Mouse (Mus musculus) forebrain, embryonic 10.5 days (tissue): ENCODE results near the gene Haus5. TPM values are rescaled to one million over a fixed set of nuclear protein-coding genes. Genes with fewer than 3 reads are reported as not detected.

Experiments
- DNase-seq: peaks from one replicate; pipeline ENCODE4 v3.0.0-alpha.2; 2017; ENCODE audit warnings: low spot score; ENCODE audit errors: extremely low spot score
- H3K27ac ChIP-seq: fragments of 300-500 bp; sonication (generic); 2 replicates; pipeline ENCODE4 v1.5.1; 2016; ENCODE audit warnings: mild to moderate bottlenecking
- H3K27me3 ChIP-seq: fragments of 300-500 bp; sonication (generic); 2 replicates; pipeline ENCODE4 v1.6.1; 2016; ENCODE audit warnings: mild to moderate bottlenecking; ENCODE audit not compliant: poor library complexity, severe bottlenecking
- H3K36me3 ChIP-seq: fragments of 300-500 bp; sonication (generic); replicated peaks from 2 replicates; pipeline ENCODE4 v1.6.1; 2016; ENCODE audit warnings: mild to moderate bottlenecking, moderate library complexity
- H3K4me1 ChIP-seq: fragments of 300-500 bp; sonication (generic); 2 replicates; pipeline ENCODE4 v1.6.1; 2016
- H3K4me3 ChIP-seq: fragments of 300-500 bp; sonication (generic); 2 replicates; pipeline ENCODE4 v1.5.1; 2016; ENCODE audit warnings: mild to moderate bottlenecking, moderate library complexity
- H3K9me3 ChIP-seq: fragments of 300-500 bp; sonication (generic); 2 replicates; pipeline ENCODE4 v1.6.1; 2016; ENCODE audit warnings: mild to moderate bottlenecking, moderate library complexity
- WGBS: fragments of 180-500 bp; shearing (Covaris S2); methylation state at CpG from one replicate; pipeline ENCODE4 v1.1.7; 2016; 5-methylcytosine and 5-hydroxymethylcytosine counted together
- polyA plus RNA-seq: library from polyadenylated mRNA; unstranded; fragments of >200 nt; fragmentation: Nextera tagmentation; extraction: Ambion mirVana; gene quantifications from 2 replicates; pipeline ENCODE4 v1.2.1, GENCODE M21; 2016

Haus5 gene
- polyA plus RNA-seq, 1 experiment from 2014 or later = 90.2 TPM

- H3K9me3 ChIP-seq = no peaks in the 10 kb centered on the region
- no peak overlapping the region for H3K27ac ChIP-seq
- 61% methylated on average over 5 of the region's 5 CpGs for WGBS
- DNase-seq = no peak
- peaks cover 52% of the 10 kb centered on the region for H3K36me3 ChIP-seq
- no peaks in the 10 kb centered on the region for H3K27me3 ChIP-seq
- no peak overlapping the region for H3K4me3 ChIP-seq
- peaks cover 6% of the 10 kb centered on the region; the same call in 1 of the 2 replicates for H3K4me1 ChIP-seq
Measured at GRCm38 (mm10) chr7:30615049-30615760, 49.6 kb downstream of the Haus5 start.

- H3K9me3 ChIP-seq = no peaks in the 10 kb centered on the region
- no peak overlapping the region for H3K4me3 ChIP-seq
- 86% methylated on average over 2 of the region's 2 CpGs for WGBS
- DNase-seq = no peak
- no peak overlapping the region for H3K27ac ChIP-seq
- no peaks in the 10 kb centered on the region for H3K27me3 ChIP-seq
- peaks cover 46% of the 10 kb centered on the region for H3K36me3 ChIP-seq
- H3K4me1 ChIP-seq = peaks cover 6% of the 10 kb centered on the region; the same call in 1 of the 2 replicates
Measured at GRCm38 (mm10) chr7:30614454-30614853, 50.3 kb downstream of the Haus5 start.

GRCm38 (mm10) chr7:30613529-30614112 is 51.2 kb downstream of the Haus5 start:
- Histone ChIP-seq H3K36me3 (peaks cover 38% of the 10 kb centered on the region), H3K9me3 (no peaks in the 10 kb centered on the region), H3K27me3 (no peaks in the 10 kb centered on the region), H3K27ac (no peak overlapping the region), H3K4me3 (no peak overlapping the region; the same call in 1 of the 2 replicates), H3K4me1 (peaks cover 8% of the 10 kb centered on the region; the same call in 1 of the 2 replicates)
- peak; percentile 65 for DNase-seq
- WGBS = 22% methylated on average over 14 of the region's 14 CpGs

GRCm38 (mm10) chr7:30612654-30613402 is 52.0 kb downstream of the Haus5 start, which contains the start of gene Upk1a:
Gene Upk1a, minus strand, starts transcription at chr7:30612847.
- Histone ChIP-seq H3K27ac (no peak within 1 kb of the TSS), H3K4me3 (no peak within 1 kb of the TSS; the same call in 1 of the 2 replicates), H3K4me1 (peaks cover 16% of the 10 kb centered on the region), H3K27me3 (no peaks in the 10 kb centered on the region), H3K9me3 (no peaks in the 10 kb centered on the region), H3K36me3 (peaks cover 30% of the 10 kb centered on the region)
- DNase-seq = no peak
- 83% methylated on average over 8 of the region's 8 CpGs for WGBS

GRCm38 (mm10) chr7:30610043-30610442 is 54.8 kb downstream of the Haus5 start:
- Histone ChIP-seq H3K4me3 (no peak overlapping the region), H3K4me1 (peaks cover 13% of the 10 kb centered on the region), H3K27me3 (no peaks in the 10 kb centered on the region), H3K36me3 (peaks cover 2% of the 10 kb centered on the region), H3K27ac (no peak overlapping the region), H3K9me3 (no peaks in the 10 kb centered on the region)
- DNase-seq = no peak
- 68% methylated on average over 7 of the region's 7 CpGs for WGBS

GRCm38 (mm10) chr7:30608476-30608875 is 56.3 kb downstream of the Haus5 start:
- 50% methylated on average over 16 of the region's 16 CpGs for WGBS
- Histone ChIP-seq H3K36me3 (no peaks in the 10 kb centered on the region), H3K27ac (no peak overlapping the region), H3K4me3 (no peak overlapping the region), H3K4me1 (peaks cover 12% of the 10 kb centered on the region), H3K9me3 (no peaks in the 10 kb centered on the region), H3K27me3 (no peaks in the 10 kb centered on the region)
- no peak for DNase-seq

- Histone ChIP-seq H3K4me1 (peaks cover 10% of the 10 kb centered on the region), H3K9me3 (no peaks in the 10 kb centered on the region), H3K27me3 (no peaks in the 10 kb centered on the region), H3K27ac (no peak overlapping the region), H3K36me3 (no peaks in the 10 kb centered on the region), H3K4me3 (no peak overlapping the region)
- DNase-seq = peak; percentile 55
- 30% methylated on average over 8 of the region's 8 CpGs for WGBS
Measured at GRCm38 (mm10) chr7:30607706-30608309, 57.0 kb downstream of the Haus5 start.

DNA sequence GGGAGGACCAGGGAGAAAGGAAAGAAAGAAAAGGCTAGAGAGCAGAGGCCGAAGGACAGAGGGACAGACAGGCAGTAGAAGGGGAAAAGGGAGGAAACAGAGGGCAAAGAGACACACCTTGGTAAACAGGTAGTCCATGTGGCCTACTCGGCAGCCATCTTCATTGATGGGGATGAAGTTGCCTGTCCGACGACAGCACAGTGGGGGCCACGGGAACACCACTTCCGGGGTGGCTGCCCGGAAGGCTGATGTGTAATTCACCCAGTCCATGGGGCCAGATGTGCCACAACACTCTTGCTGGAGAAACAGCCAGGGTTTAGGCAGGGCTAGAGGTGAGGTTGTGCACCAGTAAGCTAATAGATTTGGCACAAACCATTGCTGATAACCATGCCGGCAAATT is 59.9 kb downstream of the Haus5 start:
- 88% methylated on average over 8 of the region's 8 CpGs for WGBS
- Histone ChIP-seq H3K36me3 (no peaks in the 10 kb centered on the region), H3K4me1 (peaks cover 18% of the 10 kb centered on the region), H3K27ac (no peak overlapping the region), H3K9me3 (no peaks in the 10 kb centered on the region), H3K27me3 (no peaks in the 10 kb centered on the region), H3K4me3 (no peak overlapping the region)
- no peak for DNase-seq

DNA sequence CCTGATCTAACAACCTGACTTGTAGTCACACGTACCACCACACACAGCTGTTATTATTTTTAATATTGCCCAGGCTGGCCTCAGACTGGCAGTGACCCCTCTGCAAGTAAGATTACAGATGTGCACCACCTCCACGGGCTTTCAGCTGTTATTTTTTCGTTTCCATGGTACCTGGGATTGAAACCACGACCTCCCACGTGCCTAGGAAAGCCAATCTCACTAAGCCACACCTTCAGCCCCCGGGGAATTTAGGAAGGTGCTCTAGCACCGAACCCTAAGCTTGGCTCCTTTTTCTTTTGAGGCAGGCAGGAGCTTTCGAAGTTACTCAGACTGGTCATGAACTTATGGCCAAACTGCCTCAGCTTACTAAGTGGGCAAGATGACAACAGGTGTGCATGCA is 60.4 kb downstream of the Haus5 start:
- no peaks in the 10 kb centered on the region for H3K9me3 ChIP-seq
- H3K27me3 ChIP-seq = no peaks in the 10 kb centered on the region
- no peaks in the 10 kb centered on the region for H3K36me3 ChIP-seq
- WGBS = 62% methylated on average over 8 of the region's 8 CpGs
- peaks cover 23% of the 10 kb centered on the region for H3K4me1 ChIP-seq
- no peak for DNase-seq
- H3K4me3 ChIP-seq = no peak overlapping the region
- H3K27ac ChIP-seq = no peak overlapping the region

Other genes starting within 250 kb of the Haus5 start
- gene Hcst, start 245.1 kb downstream of the Haus5 start, polyA plus RNA-seq = 0.38 TPM in 1 of 2 replicates, not detected in the other
- 1.3 and 1.5 TPM in 2 replicates for gene Nfkbid, start 243.3 kb downstream of the Haus5 start, polyA plus RNA-seq
- gene Aplp1, start 219.5 kb downstream of the Haus5 start, polyA plus RNA-seq = 25.4 and 33.7 TPM in 2 replicates
- 0.29 and 0.52 TPM in 2 replicates for gene Kirrel2, start 207.3 kb downstream of the Haus5 start, polyA plus RNA-seq
- 0.07 TPM in 1 of 2 replicates, not detected in the other for gene Nphs1, start 206.7 kb downstream of the Haus5 start, polyA plus RNA-seq
- gene Prodh2, start 171.4 kb downstream of the Haus5 start, polyA plus RNA-seq = not detected in 2 replicates
- 29.7 and 31.9 TPM in 2 replicates for gene Arhgap33, start 129.9 kb downstream of the Haus5 start, polyA plus RNA-seq
- 4.3 and 4.6 TPM in 2 replicates for gene Hspb6, start 112.8 kb downstream of the Haus5 start, polyA plus RNA-seq
- gene Proser3, start 112.7 kb downstream of the Haus5 start, polyA plus RNA-seq = 15.2 and 16.1 TPM in 2 replicates
- gene Lin37, start 105.2 kb downstream of the Haus5 start, polyA plus RNA-seq = 40.7 and 44.2 TPM in 2 replicates
- gene U2af1l4, start 101.7 kb downstream of the Haus5 start, polyA plus RNA-seq = 96.1 and 96.7 TPM in 2 replicates
- gene Gm49396, start 101.7 kb downstream of the Haus5 start, polyA plus RNA-seq = 16.1 and 16.3 TPM in 2 replicates
- 124 and 126 TPM in 2 replicates for gene Psenen, start 101.4 kb downstream of the Haus5 start, polyA plus RNA-seq
- 5.9 and 7.1 TPM in 2 replicates for gene Igflr1, start 99.6 kb downstream of the Haus5 start, polyA plus RNA-seq
- 10.1 and 10.4 TPM in 2 replicates for gene Kmt2b, start 76.3 kb downstream of the Haus5 start, polyA plus RNA-seq
- gene Zbtb32, start 66.1 kb downstream of the Haus5 start, polyA plus RNA-seq = 0.09 and 0.20 TPM in 2 replicates
- 0.68 and 0.71 TPM in 2 replicates for gene Upk1a, start 52.1 kb downstream of the Haus5 start, polyA plus RNA-seq
- gene Cox6b1, start 38.8 kb downstream of the Haus5 start, polyA plus RNA-seq = 762 and 774 TPM in 2 replicates
- gene Etv2, start 29.1 kb downstream of the Haus5 start, polyA plus RNA-seq = 0.30 TPM in 1 of 2 replicates, not detected in the other
- gene Rbm42, start 14.7 kb downstream of the Haus5 start, polyA plus RNA-seq = 119 and 129 TPM in 2 replicates
- gene Pmis2, start 6.6 kb upstream of the Haus5 start, polyA plus RNA-seq = not detected in 2 replicates
- gene 2200002J24Rik, start 33.9 kb upstream of the Haus5 start, polyA plus RNA-seq = not detected in 2 replicates
- 1.1 and 1.4 TPM in 2 replicates for gene Atp4a, start 47.2 kb upstream of the Haus5 start, polyA plus RNA-seq
- 154 and 158 TPM in 2 replicates for gene Tmem147, start 64.5 kb upstream of the Haus5 start, polyA plus RNA-seq
- 0.16 and 0.48 TPM in 2 replicates for gene Gapdhs, start 78.7 kb upstream of the Haus5 start, polyA plus RNA-seq
- gene Sbsn, start 86.5 kb upstream of the Haus5 start, polyA plus RNA-seq = 0.73 and 1.0 TPM in 2 replicates
- gene Dmkn, start 98.8 kb upstream of the Haus5 start, polyA plus RNA-seq = not detected in 2 replicates
- not detected in 2 replicates for gene Krtdap, start 122.9 kb upstream of the Haus5 start, polyA plus RNA-seq
- gene Ffar2, start 158.8 kb upstream of the Haus5 start, polyA plus RNA-seq = not detected in 2 replicates
- not detected in 2 replicates for gene Ffar3, start 191.2 kb upstream of the Haus5 start, polyA plus RNA-seq
- not detected in 2 replicates for gene Ffar1, start 196.6 kb upstream of the Haus5 start, polyA plus RNA-seq
- gene Cd22, start 215.3 kb upstream of the Haus5 start, polyA plus RNA-seq = not detected in 2 replicates
- 0.35 and 0.38 TPM in 2 replicates for gene Mag, start 249.9 kb upstream of the Haus5 start, polyA plus RNA-seq